Mouse (Mus musculus) liver, embryonic 11.5 days (tissue): ENCODE measurements at regions not wholly inside any gene's neighbourhood (a gene's known extent, or its start where the extent isn't known, plus 50 kb on each side); places are given as distances from the start of the nearest gene placed in this dataset.
A peak's percentile ranks its signal among the peaks of the same experiment; 100 is the strongest.

ENCODE experiments used
- ATAC-seq: fragments of 200-750 bp; cut with Nextera tagmentation; replicated peaks from 2 replicates; pipeline ENCODE4 v1.8.0; 2017; ENCODE audit warnings: moderate number of reproducible peaks, mild to moderate bottlenecking, moderate TSS enrichment, moderate library complexity; ENCODE audit not compliant: low FRiP score
- DNase-seq: peaks from one replicate; pipeline ENCODE4 v3.0.0-alpha.2; 2017; ENCODE audit warnings: low spot score
- H3K27ac ChIP-seq: fragments of 300-500 bp; sonication (generic); 2 replicates; pipeline ENCODE4 v1.5.1; 2014; ENCODE audit warnings: mild to moderate bottlenecking, low read depth, low read length, control low read depth
- H3K27me3 ChIP-seq: fragments of 300-500 bp; sonication (generic); replicated peaks from 2 replicates; pipeline ENCODE4 v1.6.1; 2014; ENCODE audit warnings: low read length, mixed read lengths; ENCODE audit not compliant: control insufficient read depth, insufficient read depth
- H3K36me3 ChIP-seq: fragments of 300-500 bp; sonication (generic); 2 replicates; pipeline ENCODE4 v1.6.1; 2014; ENCODE audit warnings: mild to moderate bottlenecking, low read length, moderate library complexity, mixed read lengths; ENCODE audit not compliant: control insufficient read depth, insufficient read depth
- H3K4me1 ChIP-seq: fragments of 300-500 bp; sonication (generic); replicated peaks from 2 replicates; pipeline ENCODE4 v1.6.1; 2014; ENCODE audit warnings: low read length, mixed read lengths; ENCODE audit not compliant: control insufficient read depth, insufficient read depth
- H3K4me2 ChIP-seq: fragments of 300-500 bp; sonication (generic); 2 replicates; pipeline ENCODE4 v1.6.1; 2014; ENCODE audit warnings: mild to moderate bottlenecking, control low read depth, moderate library complexity
- H3K4me3 ChIP-seq: fragments of 300-500 bp; sonication (generic); 2 replicates; pipeline ENCODE4 v1.5.1; 2014; ENCODE audit warnings: low read depth, low read length, control low read depth
- H3K9ac ChIP-seq: fragments of 300-500 bp; sonication (generic); 2 replicates; pipeline ENCODE4 v1.6.1; 2014; ENCODE audit warnings: low read depth, low read length, control low read depth
- H3K9me3 ChIP-seq: fragments of 300-500 bp; sonication (generic); 2 replicates; pipeline ENCODE4 v1.6.1; 2016; ENCODE audit warnings: low read length, inconsistent platforms, mixed read lengths; ENCODE audit not compliant: control insufficient read depth
- WGBS: fragments of 180-500 bp; shearing (Covaris S2); extraction: QIAGEN DNeasy Blood & Tissue Kit; methylation state at CpG from one replicate; pipeline ENCODE4 v1.1.7; 2014; 5-methylcytosine and 5-hydroxymethylcytosine counted together

DNA sequence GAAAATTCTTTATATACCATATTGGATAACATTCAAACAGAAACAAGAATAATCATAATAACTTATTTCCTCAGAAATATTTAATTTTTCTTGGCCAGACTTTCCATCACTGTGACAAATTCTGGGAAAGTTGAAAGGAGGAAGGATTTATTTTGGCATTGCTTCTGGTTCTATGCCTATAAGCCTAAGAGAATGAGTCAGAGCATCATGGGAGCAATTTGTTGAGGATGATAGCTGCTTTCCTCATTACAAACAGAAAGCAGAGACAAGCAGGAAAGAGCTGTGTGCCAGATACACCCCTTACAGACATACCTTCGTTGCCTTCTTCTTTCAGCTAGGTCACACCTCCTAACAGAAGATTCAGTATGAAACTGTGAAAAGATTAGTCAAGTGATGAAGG, 115.3 kb downstream of the Rgs21 start:
- no peak for DNase-seq
- Histone ChIP-seq H3K9me3 (no peaks in the 10 kb centered on the region), H3K4me2 (no peak overlapping the region), H3K27me3 (no peaks in the 10 kb centered on the region), H3K9ac (no peak overlapping the region), H3K4me3 (no peak overlapping the region), H3K27ac (no peak overlapping the region), H3K36me3 (no peaks in the 10 kb centered on the region), H3K4me1 (no peaks in the 10 kb centered on the region)
- no peak for ATAC-seq
- WGBS: 68% methylated on average over 1 of the region's 1 CpGs

GRCm38 (mm10) chr1:144451731-144452130, 115.7 kb downstream of the Rgs21 start:
- no peak overlapping the region for H3K4me2 ChIP-seq
- WGBS: 72% methylated on average over 1 of the region's 1 CpGs
- no peaks in the 10 kb centered on the region for H3K27me3 ChIP-seq
- no peak overlapping the region for H3K27ac ChIP-seq
- ATAC-seq (no peak), DNase-seq (no peak)
- H3K36me3 ChIP-seq: no peaks in the 10 kb centered on the region
- H3K4me3 ChIP-seq: no peak overlapping the region
- no peaks in the 10 kb centered on the region for H3K9me3 ChIP-seq
- no peak overlapping the region for H3K9ac ChIP-seq
- H3K4me1 ChIP-seq: no peaks in the 10 kb centered on the region

GRCm38 (mm10) chr1:144436617-144437016, 130.8 kb downstream of the Rgs21 start:
- no peak overlapping the region for H3K4me2 ChIP-seq
- ATAC-seq (no peak), DNase-seq (no peak)
- WGBS: 61% methylated on average over 2 of the region's 2 CpGs
- H3K27ac ChIP-seq: no peak overlapping the region
- H3K36me3 ChIP-seq: no peaks in the 10 kb centered on the region
- no peak overlapping the region for H3K9ac ChIP-seq
- no peaks in the 10 kb centered on the region for H3K4me1 ChIP-seq
- no peaks in the 10 kb centered on the region for H3K9me3 ChIP-seq
- H3K4me3 ChIP-seq: no peak overlapping the region
- H3K27me3 ChIP-seq: no peaks in the 10 kb centered on the region

DNA sequence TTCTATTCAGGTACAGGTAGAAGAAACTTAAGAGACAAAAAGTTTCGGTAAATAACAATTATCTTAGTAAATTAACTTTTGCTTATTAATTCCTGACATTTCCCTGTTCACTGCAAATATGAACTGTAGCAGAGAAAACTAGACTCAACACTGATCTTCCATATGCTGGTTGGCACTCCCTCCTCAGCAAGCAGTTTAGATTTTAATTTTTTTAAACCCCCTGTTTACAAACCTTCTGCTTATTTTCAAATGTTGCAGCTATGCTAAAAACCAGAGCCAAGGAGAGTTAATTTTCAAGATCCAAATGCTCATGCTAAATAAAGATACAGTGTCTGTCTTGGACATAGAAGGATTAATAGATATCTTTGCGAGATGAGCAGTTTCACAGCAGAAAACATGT, 134.7 kb downstream of the Rgs21 start:
- H3K4me1 ChIP-seq: no peaks in the 10 kb centered on the region
- H3K9ac ChIP-seq: no peak overlapping the region
- no peaks in the 10 kb centered on the region for H3K36me3 ChIP-seq
- no peak overlapping the region for H3K4me2 ChIP-seq
- H3K27me3 ChIP-seq: no peaks in the 10 kb centered on the region
- no peak overlapping the region for H3K27ac ChIP-seq
- H3K9me3 ChIP-seq: no peaks in the 10 kb centered on the region
- DNase-seq (no peak), ATAC-seq (no peak)
- H3K4me3 ChIP-seq: no peak overlapping the region
- WGBS: 80% methylated on average over 2 of the region's 2 CpGs

DNA sequence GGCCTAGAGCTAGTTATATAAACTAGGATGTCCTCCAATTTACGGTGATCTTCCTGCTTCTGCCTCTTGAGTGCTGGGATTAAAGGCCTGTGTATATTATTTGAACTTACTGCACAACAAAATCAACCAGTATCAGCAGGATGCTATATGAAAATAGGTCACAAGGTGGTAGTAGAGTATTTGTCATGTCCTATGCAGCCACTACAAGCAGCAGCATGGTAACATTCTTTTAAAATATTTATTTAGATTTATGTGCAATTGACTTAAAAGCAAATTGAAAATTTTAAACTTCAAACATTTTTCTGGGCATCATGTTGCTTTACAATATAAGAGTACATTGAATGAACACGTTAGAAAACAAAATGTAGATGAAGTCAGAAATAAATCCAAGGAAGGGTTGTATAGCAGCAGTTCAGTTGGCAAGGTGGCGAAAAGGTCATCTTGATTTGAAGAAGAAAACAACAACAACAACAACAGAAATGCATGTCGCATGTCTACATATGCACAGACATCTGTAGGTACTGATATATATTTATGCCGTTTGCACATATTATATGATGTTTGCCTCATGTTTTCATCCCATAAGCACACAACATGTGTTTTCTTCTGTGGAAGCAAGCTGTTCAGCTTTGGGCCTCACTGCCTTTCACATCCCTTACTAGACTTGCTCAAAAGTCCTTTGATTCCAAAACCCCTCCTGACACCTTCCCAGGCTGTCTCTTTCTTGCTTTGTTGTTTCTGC, 135.8 kb downstream of the Rgs21 start:
- Histone ChIP-seq H3K4me2 (no peak overlapping the region), H3K36me3 (no peaks in the 10 kb centered on the region), H3K9me3 (no peaks in the 10 kb centered on the region), H3K4me1 (no peaks in the 10 kb centered on the region), H3K9ac (no peak overlapping the region), H3K27ac (no peak overlapping the region), H3K4me3 (no peak overlapping the region), H3K27me3 (no peaks in the 10 kb centered on the region)
- 85% methylated on average over 5 of the region's 5 CpGs for WGBS
- no peak for ATAC-seq
- DNase-seq: no peak

- H3K9me3 ChIP-seq: no peaks in the 10 kb centered on the region
- no peak overlapping the region for H3K9ac ChIP-seq
- no peaks in the 10 kb centered on the region for H3K36me3 ChIP-seq
- no peak for DNase-seq
- no peaks in the 10 kb centered on the region for H3K27me3 ChIP-seq
- no peak overlapping the region for H3K4me2 ChIP-seq
- 81% methylated on average over 2 of the region's 2 CpGs for whole genome bisulfite sequencing
- H3K4me3 ChIP-seq: no peak overlapping the region
- ATAC-seq: no peak
- H3K27ac ChIP-seq: no peak overlapping the region
- H3K4me1 ChIP-seq: no peaks in the 10 kb centered on the region
Measured at GRCm38 (mm10) chr1:144421374-144421773, 146.1 kb downstream of the Rgs21 start.

GRCm38 (mm10) chr1:144406387-144407383, 157.6 kb upstream of the Rgs1 start:
- H3K27ac ChIP-seq: no peak overlapping the region
- ATAC-seq (peak; percentile 34; the same call in 1 of the 2 replicates), DNase-seq (peak; percentile 65)
- no peaks in the 10 kb centered on the region for H3K27me3 ChIP-seq
- no peak overlapping the region for H3K4me3 ChIP-seq
- H3K4me1 ChIP-seq: no peaks in the 10 kb centered on the region
- 34% methylated on average over 14 of the region's 15 CpGs for WGBS
- H3K36me3 ChIP-seq: no peaks in the 10 kb centered on the region
- no peak overlapping the region for H3K4me2 ChIP-seq
- no peaks in the 10 kb centered on the region for H3K9me3 ChIP-seq
- H3K9ac ChIP-seq: no peak overlapping the region

DNA sequence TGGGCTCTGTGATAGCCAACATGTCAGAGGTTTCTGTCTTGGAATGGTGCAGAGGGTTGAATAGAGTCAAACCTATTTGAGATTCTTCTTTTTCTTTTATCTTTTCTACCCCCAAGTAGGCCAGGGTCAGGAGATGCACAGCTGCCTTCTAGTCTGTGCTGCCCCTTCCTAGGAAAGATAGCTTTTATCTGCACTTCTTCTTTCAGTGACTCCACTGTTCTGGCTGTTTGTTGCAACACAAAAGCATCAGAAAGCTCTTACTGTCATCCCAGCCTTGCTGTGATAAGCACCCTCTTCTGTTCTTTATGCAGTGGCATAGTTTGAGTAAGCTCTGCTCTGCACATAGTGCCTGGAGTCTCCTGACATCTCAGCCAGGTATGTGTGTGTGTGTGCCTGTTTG, 156.7 kb upstream of the Rgs1 start:
- no peak overlapping the region for H3K27ac ChIP-seq
- H3K4me3 ChIP-seq: no peak overlapping the region
- H3K4me1 ChIP-seq: no peaks in the 10 kb centered on the region
- no peaks in the 10 kb centered on the region for H3K36me3 ChIP-seq
- no peaks in the 10 kb centered on the region for H3K27me3 ChIP-seq
- no peak for DNase-seq
- H3K9ac ChIP-seq: no peak overlapping the region
- H3K4me2 ChIP-seq: no peak overlapping the region
- ATAC-seq: no peak
- no peaks in the 10 kb centered on the region for H3K9me3 ChIP-seq
